Mouse (Mus musculus) stomach, adult 2 months (tissue): ENCODE data around the gene 4930544G11Rik. TPM values are rescaled to one million over a fixed set of nuclear protein-coding genes. Genes with fewer than 3 reads are reported as not detected.

Experiments
- polyA plus RNA-seq: library from polyadenylated mRNA; depleted of rRNA; stranded (reverse); fragments of >200 nt; gene quantifications from 2 replicates; pipeline ENCODE4 v1.2.3, GENCODE M21; 2012; rRNA removed

4930544G11Rik gene
- polyA plus RNA-seq, result not detected in 2 replicates

GRCm38 (mm10) chr6:65952309-65952708, at the start of gene 4930544G11Rik:
Gene 4930544G11Rik (plus strand): TSS chr6:65952609.

Other genes with a start within 250 kb of the 4930544G11Rik start
- gene Prdm5, start 173.6 kb upstream of the 4930544G11Rik start, polyA plus RNA-seq, result 0.14 and 0.26 TPM in 2 replicates